Mouse (Mus musculus) bone marrow, adult 2 months (tissue): ENCODE results near the gene Apol7a.

ENCODE experiments used
- CTCF ChIP-seq: fragments of 200-500 bp; IDR thresholded peaks from 2 replicates; pipeline ENCODE4 v1.5.1; 2011; ENCODE audit warnings: low read length, control low read depth; ENCODE audit not compliant: control insufficient read depth, insufficient read depth
- POLR2A ChIP-seq: fragments of 200-500 bp; IDR thresholded peaks from 2 replicates; pipeline ENCODE4 v1.6.1; 2011; ENCODE audit warnings: low read depth, mild to moderate bottlenecking, control low read depth, low read length, borderline replicate concordance; ENCODE audit not compliant: control insufficient read depth

DNA sequence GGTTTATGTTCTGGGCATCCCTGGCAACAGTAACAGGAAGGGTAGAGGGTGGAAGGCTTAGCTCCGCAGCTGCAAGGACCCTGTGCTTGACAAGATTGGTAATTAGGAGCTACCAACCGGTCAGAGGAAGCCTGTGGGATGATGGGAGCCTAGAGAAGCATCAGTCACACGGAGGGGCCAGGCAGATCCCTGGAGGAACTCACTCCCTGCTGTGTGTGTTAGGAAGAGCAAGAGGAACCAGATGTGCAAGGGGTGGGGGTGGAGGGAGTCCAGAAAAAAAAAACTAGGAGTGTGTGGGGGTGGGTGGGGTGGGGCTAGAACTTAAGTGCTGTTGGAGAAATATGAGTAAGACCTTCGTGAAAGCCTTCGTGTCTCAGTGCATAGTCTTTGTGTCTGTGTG is 36.0 kb downstream of the Apol7a start:
- no peak for TF ChIP-seq CTCF
- no peak for TF ChIP-seq POLR2A
